Mouse (Mus musculus) intestine, embryonic 14.5 days (tissue): Measurements from ENCODE around the gene Tmem114. TPM values are rescaled to one million over a fixed set of nuclear protein-coding genes. Genes with fewer than 3 reads are reported as not detected.

Experiments used
- polyA plus RNA-seq: library from polyadenylated mRNA; unstranded; fragments of >200 nt; fragmentation: Nextera tagmentation; extraction: Ambion mirVana; gene quantifications from 2 replicates; pipeline ENCODE4 v1.2.1, GENCODE M21; 2014

Tmem114 gene
- polyA plus RNA-seq, 1 experiment from 2014 or later, result 0.12 TPM

Other genes with a start within 250 kb of the Tmem114 start
- gene Mettl22, start 45.7 kb upstream of the Tmem114 start, polyA plus RNA-seq, result 21.0 and 24.5 TPM in 2 replicates
- 38.7 and 41.6 TPM in 2 replicates for gene Abat, start 88.3 kb upstream of the Tmem114 start, polyA plus RNA-seq
- 65.5 and 73.1 TPM in 2 replicates for gene Pmm2, start 212.5 kb upstream of the Tmem114 start, polyA plus RNA-seq
- 15.6 and 16.8 TPM in 2 replicates for gene Tmem186, start 212.6 kb upstream of the Tmem114 start, polyA plus RNA-seq
- gene Carhsp1, start 247.0 kb upstream of the Tmem114 start, polyA plus RNA-seq, result 41.5 and 43.4 TPM in 2 replicates